Mouse (Mus musculus): ENCODE results near the gene Mat1a.

Gene Mat1a

GRCm38 (mm10) chr14:41104853-41105444, at the start of gene Mat1a:
Gene Mat1a (plus strand): TSS chr14:41105035.
- DNase-seq (ENCODE audit: extremely low spot score, low spot score) = no peak

- DNase-seq (ENCODE audit: extremely low spot score, low spot score) = no peak
Measured at GRCm38 (mm10) chr14:41065168-41065567, 39.7 kb upstream of the Mat1a start.

- DNase-seq (ENCODE audit: extremely low spot score, low spot score) = no peak
Measured at GRCm38 (mm10) chr14:41066416-41066815, 38.4 kb upstream of the Mat1a start.

GRCm38 (mm10) chr14:41069108-41069507, 35.7 kb upstream of the Mat1a start, which contains the start of gene Dydc2:
Gene Dydc2 (minus strand): TSS chr14:41069208.
- DNase-seq (ENCODE audit: extremely low spot score, low spot score) = no peak

- DNase-seq (ENCODE audit: extremely low spot score, low spot score) = no peak
Measured at GRCm38 (mm10) chr14:41070343-41070742, 34.5 kb upstream of the Mat1a start.

- DNase-seq (ENCODE audit: extremely low spot score, low spot score) = peak; percentile 65
Measured at GRCm38 (mm10) chr14:41072229-41072943, 32.4 kb upstream of the Mat1a start, which contains the start of gene Dydc1. Gene Dydc1 (plus strand): TSS chr14:41072911.

DNA sequence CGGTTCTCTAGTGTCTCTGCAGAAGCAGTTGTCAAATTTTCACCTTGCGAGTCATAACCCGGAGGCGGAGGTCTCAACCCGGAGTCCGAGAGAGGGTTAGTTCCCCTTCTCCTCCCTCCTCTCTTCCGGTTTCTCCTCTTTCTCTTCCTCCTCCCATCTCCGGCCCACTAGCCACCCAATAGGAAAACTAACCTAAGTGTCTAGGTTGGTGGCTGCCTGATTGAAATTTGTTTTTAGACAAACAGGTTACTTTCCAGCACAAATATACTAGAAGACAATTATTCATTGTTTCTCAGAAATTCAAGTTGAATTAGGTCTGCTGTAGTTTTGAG, 31.9 kb upstream of the Mat1a start:
- DNase-seq (ENCODE audit: extremely low spot score, low spot score) = no peak

GRCm38 (mm10) chr14:41082408-41082807, 22.4 kb upstream of the Mat1a start:
- DNase-seq (ENCODE audit: extremely low spot score, low spot score) = no peak

- DNase-seq (ENCODE audit: extremely low spot score, low spot score) = peak; percentile 17
Measured at GRCm38 (mm10) chr14:41087509-41087908, 17.3 kb upstream of the Mat1a start.

- no peak for DNase-seq (ENCODE audit: extremely low spot score, low spot score)
Measured at GRCm38 (mm10) chr14:41090777-41091176, 14.1 kb upstream of the Mat1a start.

DNA sequence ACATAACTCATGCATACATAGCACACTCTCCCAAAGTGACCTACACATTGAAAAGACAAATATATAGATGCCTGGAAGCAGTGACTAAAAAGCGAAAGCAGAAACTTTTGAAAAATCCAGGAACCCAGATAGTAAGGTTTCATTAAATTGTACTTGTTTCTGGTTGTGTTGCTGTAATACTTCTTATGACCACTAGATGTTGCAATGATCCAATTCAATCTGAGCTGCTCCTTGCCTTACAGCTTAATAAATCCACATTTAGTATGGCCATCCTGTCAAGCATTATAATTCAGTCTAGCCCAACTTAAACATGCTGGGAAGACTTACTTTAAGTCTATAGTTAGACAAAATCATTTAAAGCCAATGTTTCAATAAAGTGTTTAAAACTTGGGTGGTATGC, 10.7 kb upstream of the Mat1a start:
- DNase-seq (ENCODE audit: extremely low spot score, low spot score) = no peak

- DNase-seq (ENCODE audit: extremely low spot score, low spot score) = no peak
Measured at GRCm38 (mm10) chr14:41096296-41096860, 8.5 kb upstream of the Mat1a start.

DNA sequence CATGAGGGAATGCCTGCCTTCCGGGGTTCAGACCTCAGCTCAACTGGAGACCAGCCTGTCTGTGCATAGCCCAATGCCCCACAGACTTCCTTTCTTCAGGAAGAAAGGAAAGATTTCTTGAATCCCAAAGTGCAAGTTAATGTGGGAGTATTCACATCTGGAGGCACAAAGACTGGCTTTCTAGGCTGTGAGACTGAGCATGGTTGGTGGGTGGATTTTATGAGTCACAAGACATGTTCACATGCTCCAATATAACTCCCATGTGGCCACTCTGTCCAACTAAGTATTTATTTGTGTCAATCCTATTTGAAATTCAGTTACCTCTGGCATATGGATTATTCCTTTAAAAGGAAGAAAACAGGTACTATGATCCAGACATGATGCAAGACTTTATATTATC, 6.1 kb upstream of the Mat1a start:
- no peak for DNase-seq (ENCODE audit: extremely low spot score, low spot score)

DNA sequence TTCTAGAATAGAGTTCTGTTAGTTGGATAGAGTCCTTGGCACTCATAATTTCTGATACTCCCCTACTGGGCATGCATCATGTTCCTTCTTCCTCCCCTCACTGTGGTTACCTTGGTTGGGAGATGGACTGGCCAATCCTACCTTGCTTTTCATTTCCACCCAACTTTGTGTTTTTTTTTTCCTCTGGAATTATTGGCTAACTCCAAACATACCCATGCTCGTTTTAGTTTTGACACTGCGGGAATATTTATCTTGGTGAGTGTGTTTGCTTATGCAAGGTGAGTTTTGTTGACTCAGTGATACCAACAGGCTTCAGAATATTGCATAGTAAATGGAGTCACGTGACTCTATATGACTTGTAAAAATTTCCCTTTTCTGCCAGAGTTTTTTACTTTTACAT, 4.1 kb upstream of the Mat1a start:
- DNase-seq (ENCODE audit: extremely low spot score, low spot score) = no peak

- no peak for DNase-seq (ENCODE audit: extremely low spot score, low spot score)
Measured at GRCm38 (mm10) chr14:41101242-41101641, 3.6 kb upstream of the Mat1a start.

GRCm38 (mm10) chr14:41102269-41102668, 2.6 kb upstream of the Mat1a start:
- no peak for DNase-seq (ENCODE audit: extremely low spot score, low spot score)

- no peak for DNase-seq (ENCODE audit: extremely low spot score, low spot score)
Measured at GRCm38 (mm10) chr14:41111031-41111668, 6.3 kb downstream of the Mat1a start.

- DNase-seq (ENCODE audit: extremely low spot score, low spot score) = no peak
Measured at GRCm38 (mm10) chr14:41112944-41113343, 8.1 kb downstream of the Mat1a start.

DNA sequence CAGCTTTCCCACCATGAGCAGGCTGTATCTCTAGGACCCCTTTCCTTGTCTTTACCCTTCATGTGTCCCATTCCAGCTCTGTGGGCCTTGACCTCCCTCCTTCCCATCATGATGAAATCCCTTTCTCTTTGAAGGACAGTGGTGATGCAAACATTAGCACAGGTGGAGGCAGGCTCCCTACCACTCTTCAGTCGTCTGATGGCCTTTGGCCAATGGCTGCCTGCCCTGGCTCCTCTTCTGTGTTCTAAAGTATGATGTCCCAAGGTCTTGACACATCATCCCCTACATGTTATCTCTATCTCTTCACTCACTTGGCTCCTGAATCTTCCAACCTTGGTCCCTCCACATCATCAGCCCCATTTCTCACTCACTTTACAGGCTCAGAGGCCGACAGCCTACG, 11.4 kb downstream of the Mat1a start:
- no peak for DNase-seq (ENCODE audit: extremely low spot score, low spot score)

GRCm38 (mm10) chr14:41124683-41125082, 19.8 kb downstream of the Mat1a start:
- DNase-seq (ENCODE audit: extremely low spot score, low spot score) = no peak

GRCm38 (mm10) chr14:41127997-41128396, 23.2 kb downstream of the Mat1a start:
- peak; percentile 20 for DNase-seq (ENCODE audit: extremely low spot score, low spot score)

DNA sequence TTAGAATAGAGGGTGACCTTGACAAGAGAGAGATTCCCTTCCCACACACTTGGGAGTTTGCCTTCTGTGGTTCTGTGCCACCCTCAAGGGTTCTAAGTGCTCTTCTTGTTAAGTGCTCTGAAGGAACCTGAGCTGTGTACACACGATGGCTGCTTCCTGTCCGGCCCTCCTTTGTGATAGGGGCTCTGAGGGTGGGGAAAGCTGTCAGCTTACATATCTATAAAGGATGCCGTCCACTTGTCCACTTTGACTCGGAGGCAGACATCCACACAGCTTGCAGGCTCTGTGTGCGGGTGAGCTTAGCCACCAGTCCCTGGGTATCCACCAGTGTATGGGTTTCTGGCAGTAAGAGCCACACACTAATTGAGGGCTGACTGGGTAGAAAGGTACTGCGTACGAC, 26.7 kb downstream of the Mat1a start, which contains the start of gene Sftpa1:
Gene Sftpa1, plus strand, starts transcription at position 243 of the 400 bp plus-strand sequence.
- no peak for DNase-seq (ENCODE audit: extremely low spot score, low spot score)
